Mouse (Mus musculus) lung, adult 2 months (tissue): ENCODE results near the gene Kcnma1.

Experiments used
- CTCF ChIP-seq: fragments of 200-500 bp; IDR thresholded peaks from 2 replicates; pipeline ENCODE4 v1.5.1; 2011; ENCODE audit warnings: mild to moderate bottlenecking, low read length, control low read depth; ENCODE audit not compliant: insufficient read depth
- POLR2A ChIP-seq: fragments of 200-500 bp; IDR thresholded peaks from 2 replicates; pipeline ENCODE4 v1.6.1; 2011; ENCODE audit warnings: low read depth, mild to moderate bottlenecking, control low read depth, low read length, borderline replicate concordance; ENCODE audit errors: extremely low read depth

GRCm38 (mm10) chr14:23397642-23398041, 616.6 kb downstream of the Kcnma1 start:
- TF ChIP-seq CTCF (no peak), POLR2A (no peak)
